Mouse (Mus musculus) kidney, adult 8-10 months (tissue): ENCODE data around the gene Abcc3.

Experiments
- DNase-seq, 2 experiments: peaks; one replicate each; pipeline ENCODE4 v3.0.0; 2022

Gene Abcc3

DNA sequence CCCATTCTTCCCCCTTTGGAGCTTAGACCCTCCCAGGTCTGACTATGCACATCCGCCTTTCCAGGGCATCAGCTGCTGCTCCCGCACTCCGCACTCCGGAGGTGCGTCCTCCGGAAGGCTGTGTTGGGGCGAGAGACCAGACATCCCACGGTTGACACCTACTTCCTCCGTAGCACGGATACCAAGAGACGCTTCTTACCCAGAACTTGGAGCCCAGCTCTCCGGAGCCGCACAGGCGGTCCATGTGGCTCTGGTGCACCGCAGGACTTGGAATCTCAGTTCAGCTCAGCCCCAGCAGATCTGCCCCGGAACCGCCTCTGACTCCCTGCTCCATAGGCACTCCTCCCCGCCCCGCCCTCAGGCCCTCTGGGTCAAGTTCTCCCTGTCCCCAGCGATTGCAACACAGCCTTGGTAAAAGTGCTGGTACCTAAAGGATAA, at the start of gene Abcc3:
Abcc3 (minus strand) TSS at position 326 of the 438 bp plus-strand sequence.
- DNase-seq: peak; percentile 41 to 57

GRCm38 (mm10) chr11:94441752-94442151, 49.0 kb upstream of the Abcc3 start:
- DNase-seq: no peak

- no peak for DNase-seq
Observed at GRCm38 (mm10) chr11:94441122-94441521, 48.3 kb upstream of the Abcc3 start.

DNA sequence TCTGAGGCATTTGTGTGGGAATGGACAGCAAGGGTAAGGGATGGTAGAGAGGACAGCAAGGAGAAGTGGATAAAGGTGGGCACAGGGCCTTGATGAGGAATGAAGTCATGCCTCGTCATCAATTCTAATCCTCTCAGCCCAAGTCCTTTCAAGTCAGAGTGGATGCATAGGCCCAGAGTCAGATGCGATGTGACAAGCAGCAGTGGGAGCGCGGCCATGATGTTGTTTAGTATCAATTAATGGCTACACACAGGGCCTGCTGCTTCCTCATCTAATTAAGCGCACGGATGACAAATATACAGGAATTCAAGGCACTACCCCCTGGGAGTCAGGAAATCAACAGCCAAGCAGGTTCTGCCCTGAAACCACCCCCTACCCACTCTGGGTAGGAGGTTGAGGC, 47.6 kb upstream of the Abcc3 start:
- no peak for DNase-seq

DNA sequence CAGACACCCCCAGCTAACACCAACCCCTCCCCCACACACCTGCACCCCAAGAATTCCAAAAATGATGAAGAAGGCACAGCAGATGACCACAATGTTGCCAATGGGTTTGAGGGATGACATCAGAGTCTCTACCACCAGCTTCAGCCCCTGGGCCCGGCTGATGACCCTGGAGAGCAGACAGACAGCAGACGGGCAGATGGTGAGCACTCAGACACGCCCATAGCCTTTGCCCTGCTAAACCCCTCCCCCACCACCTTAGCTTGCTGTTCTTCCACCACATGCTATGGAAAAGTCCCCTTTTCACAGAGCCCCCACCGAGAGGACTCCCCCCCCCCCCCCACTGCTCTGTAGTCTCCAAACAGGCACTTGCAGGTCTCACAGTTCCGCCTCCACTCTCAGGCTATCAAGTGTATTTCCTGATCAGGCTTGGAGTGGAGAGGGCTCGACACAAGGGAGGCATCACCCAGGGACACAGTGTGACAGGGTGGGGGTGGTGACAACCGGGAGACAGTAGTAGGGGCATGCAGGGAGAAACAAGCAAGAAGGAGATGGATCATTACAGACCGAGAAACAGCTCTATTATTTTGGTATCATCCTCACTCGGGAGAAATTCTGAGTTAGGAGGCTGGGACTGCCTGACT, 36.3 kb upstream of the Abcc3 start:
- DNase-seq: no peak

DNA sequence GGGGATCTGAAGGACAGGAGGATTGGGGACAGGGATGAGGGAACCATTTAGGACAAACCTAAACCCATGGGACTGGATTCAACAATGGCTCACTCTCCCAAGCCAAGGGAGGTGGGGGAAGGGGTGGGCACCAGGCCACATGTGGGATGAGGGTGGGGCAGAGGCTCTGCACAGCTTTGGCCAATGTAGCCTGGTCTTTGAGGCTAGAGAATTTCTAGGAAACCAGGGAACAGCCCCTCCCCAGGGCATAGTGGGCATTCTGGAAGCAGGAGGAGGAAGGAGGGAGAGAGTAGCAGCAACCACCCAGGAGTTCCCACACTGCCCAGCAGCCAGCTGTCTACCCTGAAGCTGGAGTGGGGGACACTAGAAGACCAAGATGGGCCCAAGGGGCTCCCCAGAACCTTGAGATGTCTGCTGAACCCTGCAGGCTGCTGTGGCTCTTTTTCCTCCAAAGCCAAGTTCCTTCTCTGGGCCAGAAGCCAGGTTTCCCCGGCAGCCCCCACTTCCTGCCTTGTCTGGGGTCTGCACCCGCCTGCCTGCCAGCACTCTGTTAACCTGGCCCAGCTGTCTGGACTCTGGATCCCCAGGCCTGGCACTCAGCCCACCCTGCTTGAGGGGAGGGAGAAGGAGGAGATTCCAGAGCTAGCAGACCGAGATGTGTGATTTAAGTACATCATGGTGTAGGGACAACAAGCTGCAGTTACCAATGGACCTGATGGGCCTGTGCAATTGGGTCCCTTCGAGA, 35.5 kb upstream of the Abcc3 start:
- DNase-seq: peak; percentile 90 to 92

- DNase-seq: no peak
Observed at GRCm38 (mm10) chr11:94425656-94426055, 32.9 kb upstream of the Abcc3 start.

DNA sequence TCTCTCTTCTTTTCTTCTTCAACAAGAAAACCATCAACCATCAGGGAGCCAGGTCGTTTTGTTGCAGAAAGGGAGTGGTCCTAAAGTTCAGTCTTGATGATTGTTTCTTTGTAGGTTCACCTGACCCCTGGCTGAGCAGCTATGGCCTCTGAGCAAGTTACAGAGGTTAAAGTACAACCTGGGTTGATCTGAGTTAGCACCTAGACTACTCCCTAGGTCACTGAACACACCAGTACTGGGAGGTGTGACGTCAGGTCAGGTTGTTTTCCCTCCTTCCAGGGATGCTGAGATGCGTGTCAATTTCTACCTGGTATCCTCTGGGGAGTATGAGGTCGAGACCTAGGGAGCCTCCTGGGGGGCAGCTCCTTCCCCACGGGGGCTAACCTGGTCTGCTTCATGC, 32.4 kb upstream of the Abcc3 start:
- DNase-seq: peak; percentile 38 to 61

DNA sequence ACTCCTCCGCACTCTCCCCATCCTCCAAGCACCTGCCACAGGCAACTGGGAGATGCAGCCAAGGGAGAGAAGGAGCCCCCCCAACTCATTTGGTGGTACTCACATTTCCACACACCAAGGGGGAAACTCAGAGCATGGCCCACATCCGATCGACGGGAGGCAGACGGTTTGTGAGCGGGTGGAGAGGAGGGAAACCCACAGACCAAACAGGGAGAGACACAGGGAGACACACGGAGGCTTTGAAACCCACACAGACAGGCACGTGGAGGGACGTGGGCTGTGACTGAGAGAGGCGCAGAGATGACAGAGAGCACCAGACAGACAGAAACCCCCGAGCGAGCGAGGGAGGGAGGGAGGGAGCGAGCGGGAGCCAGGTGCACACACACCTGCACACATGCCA, 31.6 kb upstream of the Abcc3 start:
- no peak for DNase-seq

DNA sequence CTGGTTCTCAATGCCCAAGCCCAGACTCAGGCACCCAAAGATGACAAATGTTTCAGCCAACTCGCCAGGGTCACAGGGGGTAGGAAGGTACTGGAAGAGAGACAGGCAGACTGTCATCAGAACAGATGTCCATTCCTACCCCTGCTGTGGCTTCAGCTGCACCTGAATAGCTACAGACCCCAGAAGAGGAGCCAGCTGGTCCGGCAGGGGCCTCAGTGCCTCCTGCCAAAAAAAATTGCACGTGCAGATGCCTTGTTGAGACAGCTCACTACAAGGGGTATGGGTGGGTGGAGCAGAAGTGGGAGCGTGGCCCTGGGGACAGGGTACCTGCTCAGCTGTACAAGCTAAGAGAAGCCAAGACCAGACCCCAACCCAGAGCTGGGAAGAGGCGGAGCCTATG, 31.1 kb upstream of the Abcc3 start:
- DNase-seq: no peak

DNA sequence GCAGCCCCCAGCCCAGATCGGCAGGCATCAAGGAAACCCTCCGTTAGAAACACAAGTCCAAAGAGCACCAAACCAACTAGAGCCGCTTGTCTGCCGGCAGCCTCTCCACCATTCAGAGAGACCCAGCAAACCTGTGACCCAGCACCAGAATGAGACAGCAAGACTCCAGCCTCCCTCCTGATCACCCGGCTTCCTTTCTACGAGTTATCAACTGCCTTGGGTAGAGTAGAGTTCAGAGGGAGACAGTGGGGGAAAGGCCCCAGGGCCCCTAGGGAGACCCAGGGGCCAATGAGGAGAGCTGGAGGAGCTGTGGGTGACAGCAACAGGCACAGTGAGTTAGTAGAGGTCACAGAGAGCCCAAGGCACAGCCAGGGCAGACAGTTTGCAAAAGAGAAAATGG, 28.2 kb upstream of the Abcc3 start:
- DNase-seq: no peak

DNA sequence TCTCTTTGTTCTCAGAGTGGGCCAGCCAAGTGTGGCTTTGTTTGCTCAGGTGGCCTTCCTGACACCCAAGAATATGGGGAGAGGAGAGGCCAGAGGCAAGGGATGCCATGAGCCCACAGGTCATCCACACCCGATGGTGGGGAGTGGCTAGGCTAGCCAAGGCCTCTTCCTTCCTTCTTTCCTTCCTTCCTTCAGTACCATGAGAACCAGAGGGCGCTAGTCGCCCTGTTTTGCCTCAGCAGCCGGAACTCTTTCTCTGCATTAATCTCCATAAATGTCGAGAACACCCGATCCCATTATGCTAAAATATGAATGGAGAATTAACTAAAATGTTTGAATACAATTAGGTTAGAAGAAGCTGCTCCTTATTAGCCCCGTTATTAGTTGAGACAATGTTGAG, 27.5 kb upstream of the Abcc3 start:
- DNase-seq: peak; percentile 53 to 58

DNA sequence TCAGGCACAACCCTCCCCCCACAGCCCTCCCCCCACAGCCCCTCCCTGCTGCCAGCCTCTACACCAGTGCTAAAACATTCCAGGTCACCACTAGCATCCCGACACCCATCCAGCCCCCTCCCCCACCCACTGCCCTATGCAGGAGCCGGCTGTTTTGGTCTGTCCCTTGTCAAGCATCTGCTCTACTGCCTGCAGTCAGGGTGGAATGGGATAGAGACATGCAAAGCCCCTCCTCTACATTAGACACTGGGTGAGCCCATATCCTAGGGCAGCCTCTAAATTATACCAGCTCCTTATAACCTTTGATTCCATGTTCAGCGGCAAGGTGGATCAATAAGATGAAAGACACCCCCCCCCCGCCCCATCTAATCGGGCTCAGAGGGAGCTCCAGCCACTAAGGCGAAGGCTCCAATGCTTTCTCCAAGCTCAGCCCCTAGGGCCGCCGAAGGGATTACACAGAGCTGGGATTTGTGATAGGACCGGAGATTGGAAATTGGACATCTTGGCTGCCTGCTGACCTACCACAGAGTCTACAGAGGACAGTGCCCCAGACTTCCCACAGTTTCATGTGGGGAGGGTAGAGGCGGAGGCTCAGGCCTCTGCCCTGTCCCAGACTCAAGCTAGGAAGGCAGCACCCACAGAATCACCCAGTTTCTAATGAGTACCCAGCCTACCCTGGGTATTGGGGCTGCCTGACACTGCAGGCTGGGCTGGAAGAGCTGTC, 26.4 kb upstream of the Abcc3 start:
- no peak for DNase-seq

- no peak for DNase-seq
Observed at GRCm38 (mm10) chr11:94414042-94414441, 21.2 kb upstream of the Abcc3 start.

DNA sequence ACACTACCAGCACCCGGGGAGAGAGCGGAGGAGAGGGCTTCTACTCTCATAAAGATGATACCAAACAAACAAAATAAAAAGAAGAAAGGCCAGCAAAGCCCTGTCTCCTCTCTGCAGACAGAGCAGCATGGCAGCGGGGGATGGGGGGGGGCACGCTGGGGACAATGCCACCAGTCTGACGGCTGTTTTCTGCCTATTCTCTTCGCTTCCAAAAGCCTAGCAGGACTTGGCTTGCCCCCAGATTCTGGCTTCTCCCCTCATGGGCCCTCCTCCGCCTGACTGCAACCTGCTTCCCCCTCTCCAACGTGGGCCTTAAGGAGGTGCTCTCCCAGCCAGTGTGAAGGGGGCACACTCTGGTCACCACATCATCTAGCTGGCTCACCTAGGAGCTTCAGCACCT, 20.7 kb upstream of the Abcc3 start:
- no peak for DNase-seq

DNA sequence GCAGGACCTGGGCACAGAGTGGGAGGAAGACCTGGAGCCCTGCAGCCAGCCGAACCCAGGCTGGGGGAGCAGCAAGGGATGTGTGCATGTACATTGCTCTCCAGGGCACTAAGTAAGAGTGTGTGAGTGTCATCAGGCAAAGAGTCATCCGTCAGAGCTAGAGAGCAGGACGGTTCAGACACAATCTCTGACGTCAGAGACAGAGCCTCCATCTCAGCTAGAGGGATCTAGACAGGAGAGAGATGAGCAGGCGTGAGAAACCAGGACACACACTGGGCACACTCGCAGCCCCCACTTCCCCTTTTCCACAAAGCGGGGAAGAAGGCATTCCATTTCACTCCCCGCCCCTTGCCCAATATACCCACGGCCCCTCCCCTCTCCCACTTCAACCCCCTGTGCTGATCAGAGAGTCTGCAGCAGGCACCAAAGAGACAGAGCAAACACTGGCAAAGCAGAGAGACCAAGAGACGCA, 20.2 kb upstream of the Abcc3 start:
- no peak for DNase-seq

DNA sequence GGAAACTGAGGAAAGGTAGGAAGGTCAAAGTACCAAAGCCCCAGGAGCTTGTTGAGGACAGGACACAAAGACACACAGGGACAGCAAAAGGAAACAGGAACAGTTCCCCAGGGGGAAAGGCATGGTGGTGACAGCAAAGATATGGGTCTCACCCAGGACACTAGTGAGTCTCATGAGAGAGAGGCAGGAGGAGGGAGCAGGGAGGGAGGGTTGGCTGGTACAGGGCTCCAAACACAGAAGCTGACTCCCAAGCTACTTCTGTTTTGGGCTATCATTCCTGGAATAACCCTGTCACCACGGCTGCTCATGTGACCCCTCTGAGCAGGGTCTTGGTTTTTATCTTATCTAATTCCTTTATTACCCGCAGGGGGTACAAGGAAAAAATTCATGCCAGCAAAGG, 19.8 kb upstream of the Abcc3 start:
- DNase-seq: no peak

DNA sequence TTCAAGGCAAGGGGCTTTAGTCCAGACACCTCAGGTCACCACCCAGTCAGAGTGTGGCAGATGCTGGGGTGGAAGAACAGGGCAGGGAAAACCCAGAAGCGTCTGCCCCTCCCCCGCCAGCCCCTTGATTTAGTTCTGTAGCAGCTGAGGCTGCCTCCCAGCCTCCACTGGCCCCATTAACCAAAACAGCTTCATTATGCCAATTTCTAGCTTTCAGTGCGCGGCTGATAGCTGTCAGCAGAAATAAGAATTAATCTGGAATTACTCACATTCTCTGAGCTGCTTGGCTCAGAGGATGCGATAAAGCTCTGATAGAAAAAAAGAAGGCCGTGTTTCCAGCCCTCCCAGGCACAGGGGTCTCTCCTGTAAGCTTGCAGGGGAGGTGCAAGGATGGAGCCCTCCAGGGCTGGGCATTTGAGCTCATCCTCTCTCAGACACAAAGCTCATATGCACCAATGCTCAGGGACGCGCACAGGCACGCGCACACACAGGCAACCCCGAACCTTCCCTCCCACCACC, 15.1 kb upstream of the Abcc3 start:
- DNase-seq: no peak

GRCm38 (mm10) chr11:94405348-94405747, 12.6 kb upstream of the Abcc3 start:
- no peak for DNase-seq

DNA sequence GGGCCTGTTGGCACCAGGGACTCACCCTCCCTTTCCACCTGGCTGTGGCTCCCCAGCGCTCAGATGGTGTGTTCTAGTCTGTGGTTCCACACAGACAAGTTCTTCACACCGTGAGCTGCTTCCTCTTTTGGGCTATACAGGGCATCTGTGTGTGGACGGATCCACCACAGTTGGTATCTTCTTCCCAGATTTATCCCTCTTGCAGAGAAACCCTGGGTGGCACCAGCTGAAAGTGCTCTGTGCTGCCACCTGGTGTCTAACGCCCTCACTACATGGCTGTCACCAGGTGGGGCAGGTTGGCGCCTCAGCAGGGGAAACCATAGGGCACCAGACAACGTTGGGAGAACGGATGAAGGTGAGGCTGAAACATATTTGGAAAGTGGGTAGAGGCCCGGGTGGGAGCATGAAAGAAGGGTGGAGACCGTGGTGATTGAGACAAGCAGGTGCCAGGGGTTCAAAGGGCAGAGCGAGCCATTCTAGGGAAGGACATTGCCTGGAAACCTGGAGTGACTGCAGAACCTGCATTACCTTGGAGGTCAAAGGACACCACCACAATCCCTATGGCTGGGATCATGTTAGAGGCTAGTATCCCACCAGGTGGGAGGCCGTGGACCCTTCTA, 12.0 kb upstream of the Abcc3 start:
- peak; percentile 72 to 87 for DNase-seq

DNA sequence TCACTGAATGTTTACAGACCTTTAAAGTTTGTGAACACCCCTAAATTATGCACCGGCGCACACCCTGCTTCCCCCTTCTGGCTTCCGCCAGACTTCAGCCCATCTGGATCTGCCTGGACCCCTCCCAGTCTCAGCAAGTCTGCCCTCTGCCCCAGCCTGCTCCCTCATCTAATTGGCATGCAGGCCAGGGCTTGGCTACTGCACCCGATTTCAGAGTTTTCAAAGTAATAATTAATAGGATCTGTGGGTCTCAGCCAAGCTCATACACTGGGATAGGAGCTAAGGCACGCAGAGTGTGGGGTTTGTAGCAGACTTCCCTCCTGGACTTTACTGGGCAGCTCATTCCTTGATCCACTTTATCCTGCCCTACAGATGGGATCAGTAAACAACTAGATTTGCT, 11.4 kb upstream of the Abcc3 start:
- peak; percentile 81 to 92 for DNase-seq

- peak; percentile 25 to 50 for DNase-seq
Observed at GRCm38 (mm10) chr11:94403757-94404156, 11.0 kb upstream of the Abcc3 start.

GRCm38 (mm10) chr11:94402731-94403130, 9.9 kb upstream of the Abcc3 start:
- no peak for DNase-seq
